Mouse (Mus musculus): ENCODE results near the gene Gramd2. TPM values are rescaled to one million over a fixed set of nuclear protein-coding genes. Genes with fewer than 3 reads are reported as not detected.

Gramd2 gene
- total and polyA plus RNA-seq, 2 experiments from 2014 or later, result 5.3 to 5.7 TPM

DNA sequence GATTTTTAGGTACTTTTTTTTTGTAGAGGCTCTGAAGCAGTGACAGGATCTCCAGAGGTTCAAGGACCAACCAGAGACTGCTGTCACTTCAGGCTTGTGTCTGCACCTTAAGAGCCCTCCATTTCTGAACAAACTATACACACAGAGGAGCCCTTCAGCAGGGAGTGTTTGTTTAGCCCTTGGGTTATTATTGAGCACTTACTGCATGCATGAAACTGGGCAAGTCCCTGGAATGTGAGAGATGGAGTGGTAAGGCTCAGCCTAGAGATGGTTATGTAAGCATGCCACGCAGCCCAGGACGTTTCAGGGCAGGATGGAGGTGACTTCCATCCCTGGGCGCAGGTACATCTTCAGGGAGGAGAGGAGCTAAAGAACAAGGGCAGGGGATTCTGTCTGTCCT is 16.4 kb downstream of the Gramd2 start:
- TF ChIP-seq CTCF (IDR thresholded peaks at IDR 0.05; ENCODE audit: low read depth), result no peak
- H3K4me2 ChIP-seq (ENCODE audit: low read depth), result no peak overlapping the region
- no peak overlapping the region for H3K27ac ChIP-seq (ENCODE audit: low read depth, low read length)
- H3K9me3 ChIP-seq (ENCODE audit: low read length), result no peaks in the 10 kb centered on the region
- DNase-seq (no peak), ATAC-seq (no peak)
- WGBS, result 82% methylated on average over 3 of the region's 3 CpGs
- H3K4me1 ChIP-seq (ENCODE audit: insufficient read depth), result peaks cover 11% of the 10 kb centered on the region; the same call in 1 of the 2 replicates
- no peaks in the 10 kb centered on the region for H3K36me3 ChIP-seq (ENCODE audit: insufficient read depth)
- H3K27me3 ChIP-seq (ENCODE audit: insufficient read depth, low read length), result no peaks in the 10 kb centered on the region
- no peak overlapping the region for H3K9ac ChIP-seq
- H3K4me3 ChIP-seq (ENCODE audit: low read depth, low read length), result no peak overlapping the region

DNA sequence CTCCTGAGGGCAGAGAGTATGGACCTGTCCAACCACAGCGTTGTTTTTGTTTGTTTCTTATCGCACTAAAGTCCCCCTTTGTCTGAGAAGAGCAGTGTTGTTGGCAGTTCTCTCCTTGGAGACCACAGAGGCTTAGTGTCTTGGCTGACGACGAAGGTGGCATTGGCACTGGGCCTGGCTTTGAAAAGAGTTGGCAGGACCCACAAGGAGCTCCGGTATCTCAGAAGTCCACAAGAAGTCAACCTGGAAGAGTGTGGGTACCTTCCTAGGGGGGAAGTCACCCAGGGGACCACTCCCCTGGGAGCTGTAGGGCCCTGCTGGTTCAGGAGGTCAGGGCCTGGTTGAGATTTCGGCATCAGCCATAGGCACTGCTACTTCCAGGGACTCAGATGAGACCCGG is 21.1 kb downstream of the Gramd2 start:
- no peaks in the 10 kb centered on the region for H3K9me3 ChIP-seq (ENCODE audit: low read length)
- no peaks in the 10 kb centered on the region for H3K36me3 ChIP-seq (ENCODE audit: insufficient read depth)
- H3K4me3 ChIP-seq (ENCODE audit: low read depth, low read length), result no peak overlapping the region
- H3K4me2 ChIP-seq (ENCODE audit: low read depth), result no peak overlapping the region
- no peaks in the 10 kb centered on the region for H3K4me1 ChIP-seq (ENCODE audit: insufficient read depth)
- no peak overlapping the region for H3K9ac ChIP-seq
- ATAC-seq (no peak), DNase-seq (no peak)
- H3K27ac ChIP-seq (ENCODE audit: low read depth, low read length), result no peak overlapping the region
- no peak for TF ChIP-seq CTCF (IDR thresholded peaks at IDR 0.05; ENCODE audit: low read depth)
- H3K27me3 ChIP-seq (ENCODE audit: insufficient read depth, low read length), result no peaks in the 10 kb centered on the region
- WGBS, result 55% methylated on average over 7 of the region's 7 CpGs

GRCm38 (mm10) chr9:59703099-59703498 is 23.2 kb downstream of the Gramd2 start:
- ATAC-seq (no peak), DNase-seq (no peak)
- Histone ChIP-seq H3K4me3 (ENCODE audit: low read depth, low read length) (no peak overlapping the region), H3K27ac (ENCODE audit: low read depth, low read length) (no peak overlapping the region), H3K36me3 (ENCODE audit: insufficient read depth) (no peaks in the 10 kb centered on the region), H3K4me2 (ENCODE audit: low read depth) (no peak overlapping the region), H3K9ac (no peak overlapping the region), H3K4me1 (ENCODE audit: insufficient read depth) (no peaks in the 10 kb centered on the region), H3K9me3 (ENCODE audit: low read length) (no peaks in the 10 kb centered on the region), H3K27me3 (ENCODE audit: insufficient read depth, low read length) (no peaks in the 10 kb centered on the region)
- WGBS, result 77% methylated on average over 6 of the region's 6 CpGs
- no peak for TF ChIP-seq CTCF (IDR thresholded peaks at IDR 0.05; ENCODE audit: low read depth)

DNA sequence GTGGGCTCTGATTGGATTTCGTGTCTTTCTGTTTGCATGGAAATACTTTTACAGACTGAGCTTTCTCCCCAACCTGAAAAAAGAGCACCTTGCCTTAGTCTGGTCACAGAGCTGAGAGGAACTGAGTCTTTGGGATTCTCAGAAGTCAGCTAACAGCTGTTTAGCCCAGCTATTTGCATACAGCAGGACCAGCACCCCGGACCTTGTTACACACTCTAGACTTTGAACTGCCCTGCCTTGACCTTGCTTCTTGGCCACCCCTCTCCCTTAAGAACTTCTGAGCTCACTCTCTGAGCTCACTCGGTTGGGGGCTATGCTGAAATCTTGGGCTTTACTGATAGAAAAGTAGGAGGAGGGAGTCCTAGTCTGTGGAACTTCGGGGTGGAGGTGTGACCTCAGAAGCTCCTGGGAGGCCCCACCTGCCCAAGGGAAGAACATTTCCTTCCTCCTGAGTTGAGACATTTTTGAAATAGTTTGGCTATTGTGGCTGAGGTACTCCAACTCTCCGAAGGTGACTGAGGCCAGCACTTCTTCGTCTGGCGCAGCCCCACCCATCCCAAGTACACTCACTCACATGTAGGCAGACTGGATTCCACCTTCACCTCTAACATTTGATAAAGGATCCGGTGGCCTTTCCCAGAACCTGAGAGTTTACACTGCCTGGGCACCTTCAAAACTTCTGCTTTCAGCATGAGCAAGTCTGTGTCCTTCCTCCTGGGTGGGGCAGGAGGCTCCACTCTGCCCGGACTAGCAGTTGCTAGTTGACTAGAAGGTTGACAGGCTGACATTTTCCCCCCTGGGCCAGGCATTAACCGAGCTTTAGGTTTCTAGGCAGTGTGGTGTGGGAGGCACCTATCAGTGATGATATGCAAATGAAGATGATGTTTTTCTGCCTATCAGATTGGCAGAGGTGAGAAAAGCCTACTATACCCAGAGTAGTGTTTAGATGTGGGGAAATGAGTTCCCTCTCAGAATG is 27.2 kb downstream of the Gramd2 start:
- DNase-seq, result no peak
- Histone ChIP-seq H3K4me3 (ENCODE audit: low read depth, low read length) (no peak overlapping the region), H3K4me2 (ENCODE audit: low read depth) (no peak overlapping the region), H3K36me3 (ENCODE audit: insufficient read depth) (0 out of 2 replicates have a peak, but pooled peaks cover 4% of the 10 kb centered on the region), H3K27me3 (ENCODE audit: insufficient read depth, low read length) (no peaks in the 10 kb centered on the region), H3K4me1 (ENCODE audit: insufficient read depth) (no peaks in the 10 kb centered on the region), H3K9ac (no peak overlapping the region), H3K27ac (ENCODE audit: low read depth, low read length) (no peak overlapping the region), H3K9me3 (ENCODE audit: low read length) (no peaks in the 10 kb centered on the region)
- no peak for TF ChIP-seq CTCF (IDR thresholded peaks at IDR 0.05; ENCODE audit: low read depth)
- no peak for ATAC-seq
- 67% methylated on average over 10 of the region's 10 CpGs for WGBS

- Histone ChIP-seq H3K4me2 (ENCODE audit: low read depth) (no peak overlapping the region), H3K9me3 (ENCODE audit: low read length) (no peaks in the 10 kb centered on the region), H3K27me3 (ENCODE audit: insufficient read depth, low read length) (no peaks in the 10 kb centered on the region), H3K4me3 (ENCODE audit: low read depth, low read length) (no peak overlapping the region), H3K4me1 (ENCODE audit: insufficient read depth) (no peaks in the 10 kb centered on the region), H3K27ac (ENCODE audit: low read depth, low read length) (no peak overlapping the region), H3K9ac (no peak overlapping the region), H3K36me3 (ENCODE audit: insufficient read depth) (peaks cover 4% of the 10 kb centered on the region; the same call in 1 of the 2 replicates)
- no peak for ATAC-seq
- WGBS, result 66% methylated on average over 3 of the region's 3 CpGs
- no peak for DNase-seq
- no peak for TF ChIP-seq CTCF (IDR thresholded peaks at IDR 0.05; ENCODE audit: low read depth)
Observed at GRCm38 (mm10) chr9:59709225-59709624, 29.3 kb downstream of the Gramd2 start.

DNA sequence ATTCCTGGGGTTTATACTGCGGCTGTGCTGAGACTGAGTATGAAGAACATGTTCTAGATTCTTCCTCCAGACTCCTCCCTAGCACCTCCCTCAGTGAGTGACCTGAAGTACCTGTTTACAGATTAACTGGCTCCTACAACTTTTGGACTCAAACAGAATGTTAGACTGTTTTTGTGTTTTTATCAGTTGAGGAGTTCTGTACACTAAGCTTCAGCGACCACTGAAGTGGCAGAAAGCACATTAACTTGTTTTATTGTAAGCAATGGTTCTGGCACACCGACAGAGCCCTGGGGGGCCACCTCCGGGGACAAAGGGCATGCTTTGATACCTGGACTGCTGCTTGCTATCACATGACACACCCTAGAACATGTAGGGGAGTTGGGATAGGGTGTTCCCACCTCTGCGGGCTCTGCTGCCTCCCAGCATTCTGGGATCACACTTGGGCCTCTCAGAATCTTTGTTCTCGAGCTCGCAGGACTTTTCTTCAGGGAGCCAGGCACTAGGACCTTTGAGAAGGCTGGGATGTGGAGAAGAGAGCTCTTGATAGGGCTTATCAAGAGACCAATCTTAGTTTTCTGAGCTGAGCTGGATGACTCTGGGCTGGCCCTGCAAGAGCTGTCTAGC is 36.4 kb downstream of the Gramd2 start:
- WGBS, result 74% methylated on average over 7 of the region's 7 CpGs
- no peak overlapping the region for H3K9ac ChIP-seq

DNA sequence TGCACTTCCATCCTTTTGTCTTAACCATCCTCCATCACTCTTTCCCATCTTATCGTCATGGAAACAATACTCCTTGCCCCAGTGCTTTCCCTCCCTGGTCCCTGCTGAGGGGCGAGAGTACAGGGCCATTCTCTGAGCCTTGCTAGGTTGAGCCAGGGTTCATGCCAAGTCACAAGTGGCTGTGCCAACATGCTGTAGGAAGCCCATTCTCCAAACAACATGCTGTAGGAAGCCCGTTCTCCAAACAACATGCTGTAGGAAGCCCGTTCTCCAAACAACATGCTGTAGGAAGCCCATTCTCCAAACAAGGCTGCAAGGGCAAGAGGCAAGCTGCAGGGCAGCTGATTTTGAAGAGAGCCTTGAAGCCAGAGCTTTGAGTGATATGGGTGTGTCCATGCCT is 38.3 kb downstream of the Gramd2 start:
- no peak for TF ChIP-seq CTCF (IDR thresholded peaks at IDR 0.05; ENCODE audit: low read depth)
- H3K36me3 ChIP-seq (ENCODE audit: insufficient read depth), result no peaks in the 10 kb centered on the region; the same call in 1 of the 2 replicates
- no peaks in the 10 kb centered on the region for H3K9me3 ChIP-seq (ENCODE audit: low read length)
- H3K4me3 ChIP-seq (ENCODE audit: low read depth, low read length), result no peak overlapping the region
- no peak overlapping the region for H3K9ac ChIP-seq
- H3K4me1 ChIP-seq (ENCODE audit: insufficient read depth), result no peaks in the 10 kb centered on the region
- WGBS, result 81% methylated on average over 4 of the region's 4 CpGs
- no peak overlapping the region for H3K4me2 ChIP-seq (ENCODE audit: low read depth)
- H3K27me3 ChIP-seq (ENCODE audit: insufficient read depth, low read length), result no peaks in the 10 kb centered on the region; the same call in 1 of the 2 replicates
- no peak overlapping the region for H3K27ac ChIP-seq (ENCODE audit: low read depth, low read length)
- no peak for ATAC-seq
- no peak for DNase-seq

More for the DNA sequence above, 36.4 kb downstream of the Gramd2 start:
- Histone ChIP-seq H3K4me2 (ENCODE audit: low read depth) (no peak overlapping the region), H3K4me3 (ENCODE audit: low read depth, low read length) (no peak overlapping the region), H3K9me3 (ENCODE audit: low read length) (no peaks in the 10 kb centered on the region), H3K4me1 (ENCODE audit: insufficient read depth) (no peaks in the 10 kb centered on the region), H3K27ac (ENCODE audit: low read depth, low read length) (no peak overlapping the region), H3K27me3 (ENCODE audit: insufficient read depth, low read length) (no peaks in the 10 kb centered on the region), H3K36me3 (ENCODE audit: insufficient read depth) (peaks cover 4% of the 10 kb centered on the region; the same call in 1 of the 2 replicates)
- DNase-seq (no peak), ATAC-seq (no peak)
- TF ChIP-seq CTCF (IDR thresholded peaks at IDR 0.05; ENCODE audit: low read depth), result no peak
